Mouse (Mus musculus): ENCODE measurements around the gene Spint2. TPM values are rescaled to one million over a fixed set of nuclear protein-coding genes. Genes with fewer than 3 reads are reported as not detected.
"Not testable (repeated sequence)": the region's sequence is repeated elsewhere in the genome, so short reads cannot be mapped to it uniquely, and the experiment has no call there.

Gene Spint2
- polyA plus RNA-seq, 1 experiment from 2014 or later = 399 TPM

- H3K4me3 ChIP-seq (replicated peaks; ENCODE audit: low read length) = peak within 1 kb of the TSS; percentile 68
- no peaks in the 10 kb centered on the region for H3K27me3 ChIP-seq (ENCODE audit: control insufficient read depth, insufficient read depth, low read length)
- peak within 1 kb of the TSS; percentile 93 for H3K27ac ChIP-seq (ENCODE audit: low read length)
- H3K4me1 ChIP-seq (ENCODE audit: control insufficient read depth, insufficient read depth, low read length) = peaks cover 6% of the 10 kb centered on the region; the same call in 1 of the 2 replicates
- under 1% methylated on average over 60 of the region's 60 CpGs for WGBS
- H3K36me3 ChIP-seq (ENCODE audit: control insufficient read depth, insufficient read depth, low read length) = no peaks in the 10 kb centered on the region
- H3K9me3 ChIP-seq (replicated peaks; ENCODE audit: control insufficient read depth, low read length) = 0 out of 2 replicates have a peak, but pooled peaks cover 4% of the 10 kb centered on the region
- H3K4me2 ChIP-seq (ENCODE audit: low read depth, low read length) = peak within 1 kb of the TSS; percentile 83
- peak; percentile 98 for ATAC-seq (ENCODE audit: insufficient read depth, low FRiP score)
- peak within 1 kb of the TSS; percentile 82 for H3K9ac ChIP-seq (ENCODE audit: low read length)
Measured at GRCm38 (mm10) chr7:29238019-29238967, 43.4 kb downstream of the Spint2 start, which contains the start of gene Yif1b. Gene Yif1b (plus strand): TSS chr7:29238329.

GRCm38 (mm10) chr7:29237596-29237995, 44.1 kb downstream of the Spint2 start:
- H3K36me3 ChIP-seq (ENCODE audit: control insufficient read depth, insufficient read depth, low read length); H3K4me1 ChIP-seq (ENCODE audit: control insufficient read depth, insufficient read depth, low read length); H3K9me3 ChIP-seq (replicated peaks; ENCODE audit: control insufficient read depth, low read length); H3K27me3 ChIP-seq (ENCODE audit: control insufficient read depth, insufficient read depth, low read length): not testable (repeated sequence)
- Histone ChIP-seq H3K4me3 (replicated peaks; ENCODE audit: low read length) (peak overlapping the region; percentile 68), H3K4me2 (ENCODE audit: low read depth, low read length) (peak overlapping the region; percentile 60), H3K9ac (ENCODE audit: low read length) (peak overlapping the region; percentile 66), H3K27ac (ENCODE audit: low read length) (peak overlapping the region; percentile 93)
- ATAC-seq (ENCODE audit: insufficient read depth, low FRiP score) = peak; percentile 0; the same call in 1 of the 2 replicates
- 25% methylated on average over 6 of the region's 6 CpGs for WGBS

GRCm38 (mm10) chr7:29236593-29236992, 45.1 kb downstream of the Spint2 start:
- no peak overlapping the region for H3K4me3 ChIP-seq (replicated peaks; ENCODE audit: low read length)
- WGBS = 79% methylated on average over 4 of the region's 4 CpGs

GRCm38 (mm10) chr7:29234661-29235060, 47.1 kb downstream of the Spint2 start:
- Histone ChIP-seq H3K36me3 (ENCODE audit: control insufficient read depth, insufficient read depth, low read length) (no peaks in the 10 kb centered on the region), H3K4me2 (ENCODE audit: low read depth, low read length) (no peak overlapping the region), H3K4me1 (ENCODE audit: control insufficient read depth, insufficient read depth, low read length) (peaks cover 6% of the 10 kb centered on the region; the same call in 1 of the 2 replicates), H3K9ac (ENCODE audit: low read length) (no peak overlapping the region), H3K9me3 (replicated peaks; ENCODE audit: control insufficient read depth, low read length) (0 out of 2 replicates have a peak, but pooled peaks cover 4% of the 10 kb centered on the region), H3K27ac (ENCODE audit: low read length) (no peak overlapping the region), H3K4me3 (replicated peaks; ENCODE audit: low read length) (no peak overlapping the region), H3K27me3 (ENCODE audit: control insufficient read depth, insufficient read depth, low read length) (no peaks in the 10 kb centered on the region)
- WGBS = 82% methylated on average over 5 of the region's 5 CpGs
- ATAC-seq (ENCODE audit: insufficient read depth, low FRiP score) = no peak

More at GRCm38 (mm10) chr7:29236593-29236992, 45.1 kb downstream of the Spint2 start:
- Histone ChIP-seq H3K4me2 (ENCODE audit: low read depth, low read length) (no peak overlapping the region), H3K27ac (ENCODE audit: low read length) (no peak overlapping the region), H3K9me3 (replicated peaks; ENCODE audit: control insufficient read depth, low read length) (0 out of 2 replicates have a peak, but pooled peaks cover 4% of the 10 kb centered on the region), H3K27me3 (ENCODE audit: control insufficient read depth, insufficient read depth, low read length) (no peaks in the 10 kb centered on the region), H3K36me3 (ENCODE audit: control insufficient read depth, insufficient read depth, low read length) (no peaks in the 10 kb centered on the region), H3K9ac (ENCODE audit: low read length) (no peak overlapping the region), H3K4me1 (ENCODE audit: control insufficient read depth, insufficient read depth, low read length) (peaks cover 6% of the 10 kb centered on the region; the same call in 1 of the 2 replicates)
- no peak for ATAC-seq (ENCODE audit: insufficient read depth, low FRiP score)

- Histone ChIP-seq H3K36me3 (ENCODE audit: control insufficient read depth, insufficient read depth, low read length) (no peaks in the 10 kb centered on the region), H3K9me3 (replicated peaks; ENCODE audit: control insufficient read depth, low read length) (0 out of 2 replicates have a peak, but pooled peaks cover 4% of the 10 kb centered on the region), H3K4me3 (replicated peaks; ENCODE audit: low read length) (no peak overlapping the region), H3K4me1 (ENCODE audit: control insufficient read depth, insufficient read depth, low read length) (no peaks in the 10 kb centered on the region; the same call in 1 of the 2 replicates), H3K4me2 (ENCODE audit: low read depth, low read length) (no peak overlapping the region), H3K9ac (ENCODE audit: low read length) (no peak overlapping the region), H3K27me3 (ENCODE audit: control insufficient read depth, insufficient read depth, low read length) (no peaks in the 10 kb centered on the region), H3K27ac (ENCODE audit: low read length) (no peak overlapping the region)
- 40% methylated on average over 6 of the region's 6 CpGs for WGBS
- no peak for ATAC-seq (ENCODE audit: insufficient read depth, low FRiP score)
Measured at GRCm38 (mm10) chr7:29233745-29234144, 48.0 kb downstream of the Spint2 start.

GRCm38 (mm10) chr7:29232247-29233013, 49.3 kb downstream of the Spint2 start, which contains the start of gene Kcnk6:
Gene Kcnk6 (minus strand): TSS chr7:29232515.
- Histone ChIP-seq H3K27ac (ENCODE audit: low read length) (no peak within 1 kb of the TSS; the same call in 1 of the 2 replicates), H3K27me3 (ENCODE audit: control insufficient read depth, insufficient read depth, low read length) (no peaks in the 10 kb centered on the region), H3K36me3 (ENCODE audit: control insufficient read depth, insufficient read depth, low read length) (no peaks in the 10 kb centered on the region), H3K9me3 (replicated peaks; ENCODE audit: control insufficient read depth, low read length) (0 out of 2 replicates have a peak, but pooled peaks cover 4% of the 10 kb centered on the region), H3K4me2 (ENCODE audit: low read depth, low read length) (peak within 1 kb of the TSS; percentile 96), H3K4me3 (replicated peaks; ENCODE audit: low read length) (peak within 1 kb of the TSS; percentile 64), H3K4me1 (ENCODE audit: control insufficient read depth, insufficient read depth, low read length) (no peaks in the 10 kb centered on the region; the same call in 1 of the 2 replicates), H3K9ac (ENCODE audit: low read length) (peak within 1 kb of the TSS; percentile 89)
- 1% methylated on average over 62 of the region's 62 CpGs for WGBS
- peak; percentile 54 for ATAC-seq (ENCODE audit: insufficient read depth, low FRiP score)

- Histone ChIP-seq H3K27me3 (ENCODE audit: control insufficient read depth, insufficient read depth, low read length) (no peaks in the 10 kb centered on the region), H3K9ac (ENCODE audit: low read length) (no peak overlapping the region), H3K27ac (ENCODE audit: low read length) (no peak overlapping the region), H3K4me3 (replicated peaks; ENCODE audit: low read length) (peak overlapping the region; percentile 64), H3K36me3 (ENCODE audit: control insufficient read depth, insufficient read depth, low read length) (no peaks in the 10 kb centered on the region), H3K9me3 (replicated peaks; ENCODE audit: control insufficient read depth, low read length) (0 out of 2 replicates have a peak, but pooled peaks cover 4% of the 10 kb centered on the region), H3K4me2 (ENCODE audit: low read depth, low read length) (peak overlapping the region; percentile 96), H3K4me1 (ENCODE audit: control insufficient read depth, insufficient read depth, low read length) (no peaks in the 10 kb centered on the region; the same call in 1 of the 2 replicates)
- no peak for ATAC-seq (ENCODE audit: insufficient read depth, low FRiP score)
- 50% methylated on average over 3 of the region's 3 CpGs for WGBS
Measured at GRCm38 (mm10) chr7:29231517-29231916, 50.2 kb downstream of the Spint2 start.

GRCm38 (mm10) chr7:29230560-29230959, 51.2 kb downstream of the Spint2 start:
- Histone ChIP-seq H3K4me1 (ENCODE audit: control insufficient read depth, insufficient read depth, low read length) (no peaks in the 10 kb centered on the region; the same call in 1 of the 2 replicates), H3K27me3 (ENCODE audit: control insufficient read depth, insufficient read depth, low read length) (no peaks in the 10 kb centered on the region), H3K9ac (ENCODE audit: low read length) (no peak overlapping the region), H3K4me2 (ENCODE audit: low read depth, low read length) (no peak overlapping the region), H3K27ac (ENCODE audit: low read length) (no peak overlapping the region), H3K36me3 (ENCODE audit: control insufficient read depth, insufficient read depth, low read length) (no peaks in the 10 kb centered on the region), H3K9me3 (replicated peaks; ENCODE audit: control insufficient read depth, low read length) (0 out of 2 replicates have a peak, but pooled peaks cover 4% of the 10 kb centered on the region), H3K4me3 (replicated peaks; ENCODE audit: low read length) (no peak overlapping the region)
- ATAC-seq (ENCODE audit: insufficient read depth, low FRiP score) = no peak
- 43% methylated on average over 3 of the region's 3 CpGs for WGBS

Data from stomach, embryonic 16.5 days (tissue).